Mouse (Mus musculus): ENCODE measurements around the gene Hdac1.

DNA sequence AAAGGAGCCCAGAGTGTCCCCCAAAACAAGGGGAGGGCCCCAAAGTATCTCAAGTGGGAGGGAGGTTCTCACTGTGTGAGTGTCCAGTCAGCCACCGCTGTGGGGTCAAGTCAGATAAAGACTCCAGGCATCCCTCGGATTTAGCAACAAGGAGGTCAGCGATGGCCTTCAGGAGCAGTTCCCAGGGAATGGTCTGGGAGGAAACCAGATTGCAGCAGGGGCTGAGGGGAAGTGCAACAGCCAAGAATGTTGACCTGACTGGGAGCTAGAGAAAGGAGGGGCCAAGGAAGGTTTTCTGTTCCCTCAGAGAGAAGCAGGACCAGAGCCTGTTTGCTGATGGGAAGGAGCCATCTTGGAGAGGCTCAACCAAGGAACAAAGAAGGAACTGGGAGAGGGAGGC lies 43.6 kb downstream of the Hdac1 start:
- TF ChIP-seq CTCF (IDR thresholded peaks at IDR 0.05; ENCODE audit: control insufficient read depth, insufficient read depth, insufficient replicate concordance, low read depth, low read length), result no peak
- no peak for TF ChIP-seq POLR2A (IDR thresholded peaks at IDR 0.05; ENCODE audit: control insufficient read depth, low read depth, low read length)
